Mouse (Mus musculus) cerebellum, adult 2 months (tissue): ENCODE measurements around the gene Cngb1.

ENCODE experiments used
- CTCF ChIP-seq: fragments of 200-500 bp; IDR thresholded peaks from 2 replicates; pipeline ENCODE4 v1.5.1; 2011; ENCODE audit warnings: low read depth, mild to moderate bottlenecking, control low read depth, low read length, moderate library complexity, borderline replicate concordance; ENCODE audit not compliant: insufficient read depth
- POLR2A ChIP-seq: fragments of 200-500 bp; IDR thresholded peaks from 2 replicates; pipeline ENCODE4 v1.6.1; 2011; ENCODE audit warnings: low read length, control low read depth, borderline replicate concordance; ENCODE audit not compliant: insufficient read depth

- peak; percentile 94 for TF ChIP-seq CTCF
- TF ChIP-seq POLR2A: no peak
These were observed 102.4 kb downstream of the Cngb1 start for GRCm38 (mm10) chr8:95204039-95204380.
